ENCODE assay signal across 21 mouse cellular contexts in the genomic region with DNA sequence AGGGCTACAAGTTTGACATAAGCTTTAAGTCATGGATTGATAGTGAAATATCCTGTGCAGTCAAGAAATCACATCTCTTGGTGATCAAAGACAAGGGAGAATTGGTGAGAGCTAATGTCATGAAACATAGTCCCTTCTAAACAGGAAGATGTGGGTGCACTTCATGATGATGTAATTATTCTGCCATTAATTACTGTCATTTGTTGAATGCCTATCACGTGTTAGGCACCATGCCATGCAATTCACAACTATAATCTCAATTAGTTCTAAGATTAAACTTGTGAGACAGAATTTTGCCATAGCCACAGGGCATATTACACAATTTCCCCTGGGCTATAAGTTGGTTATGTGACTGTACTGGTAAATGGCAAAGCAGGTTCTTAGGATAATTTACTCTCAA. TPM values are rescaled to one million over a fixed set of nuclear protein-coding genes. Genes with fewer than 3 reads are reported as not detected.
"Had no signal": no experiment of that assay in that cellular context is flagged by ENCODE, and none has a peak within 500 bp of the region (broad histone marks: within the 10 kb centered on the region; RNA-seq: fewer than 3 reads in every experiment).

No protein-coding gene starts in this region.

- H3K36me3 ChIP-seq: midbrain, embryonic 10.5 days; neural tube, embryonic 12.5 days; neural tube, embryonic 15.5 days; stomach, embryonic 15.5 days had no signal

- DNase-seq: kidney, adult 2 months; kidney, postnatal 25 days; layer of hippocampus, adult 9-11 months; liver, postnatal 0 days; lung, embryonic 14.5 days; midbrain, embryonic 14.5 days; right cerebral cortex, adult 18-20 months; right cerebral cortex, postnatal 14 days; spleen, adult 18-20 months; thymus, postnatal 25 days had no signal

- H3K4me3 ChIP-seq: layer of hippocampus, adult 2 months; megakaryocyte, embryonic 14.5 days; midbrain, embryonic 10.5 days; neural tube, embryonic 12.5 days; neural tube, embryonic 15.5 days; stomach, embryonic 15.5 days had no signal

- H3K9ac ChIP-seq: liver, embryonic 14.5 days; liver, postnatal 0 days; lung, embryonic 14.5 days; neural tube, embryonic 12.5 days; neural tube, embryonic 15.5 days; stomach, embryonic 15.5 days had no signal

- ATAC-seq: liver, postnatal 0 days; lung, postnatal 0 days had no signal

- H3K27ac ChIP-seq: kidney, postnatal 0 days; layer of hippocampus, adult 2 months; liver, embryonic 14.5 days; macrophage; midbrain, embryonic 10.5 days; neural tube, embryonic 12.5 days; neural tube, embryonic 15.5 days; stomach, embryonic 15.5 days had no signal

- H3K4me2 ChIP-seq: lung, embryonic 14.5 days; neural tube, embryonic 12.5 days; neural tube, embryonic 15.5 days; stomach, embryonic 15.5 days had no signal

- H3K9me3 ChIP-seq: megakaryocyte, embryonic 14.5 days; midbrain, embryonic 10.5 days; neural tube, embryonic 12.5 days; neural tube, embryonic 15.5 days; stomach, embryonic 15.5 days had no signal

- H3K4me1 ChIP-seq: midbrain, embryonic 10.5 days; neural tube, embryonic 12.5 days; neural tube, embryonic 15.5 days; stomach, embryonic 15.5 days had no signal

- H3K27me3 ChIP-seq: neural tube, embryonic 12.5 days; neural tube, embryonic 15.5 days; stomach, embryonic 15.5 days had no signal

RNA-seq across cellular contexts. Expression of gene Cd69, which starts 28.2 kb away (rescaled TPM):
- polyA plus RNA-seq: kidney, postnatal 0 days; lung, embryonic 14.5 days; midbrain, postnatal 0 days; neural tube, embryonic 12.5 days had no signal
